Mouse (Mus musculus): ENCODE results near the gene Dlg2.
A peak's percentile ranks its signal among the peaks of the same experiment; 100 is the strongest.

Gene Dlg2

GRCm38 (mm10) chr7:91262998-91263397 is 786.5 kb downstream of the Dlg2 start:
- DNase-seq (ENCODE audit: low spot score), result peak; percentile 17

GRCm38 (mm10) chr7:91267764-91268163 is 791.3 kb downstream of the Dlg2 start:
- no peak for DNase-seq (ENCODE audit: low spot score)

DNA sequence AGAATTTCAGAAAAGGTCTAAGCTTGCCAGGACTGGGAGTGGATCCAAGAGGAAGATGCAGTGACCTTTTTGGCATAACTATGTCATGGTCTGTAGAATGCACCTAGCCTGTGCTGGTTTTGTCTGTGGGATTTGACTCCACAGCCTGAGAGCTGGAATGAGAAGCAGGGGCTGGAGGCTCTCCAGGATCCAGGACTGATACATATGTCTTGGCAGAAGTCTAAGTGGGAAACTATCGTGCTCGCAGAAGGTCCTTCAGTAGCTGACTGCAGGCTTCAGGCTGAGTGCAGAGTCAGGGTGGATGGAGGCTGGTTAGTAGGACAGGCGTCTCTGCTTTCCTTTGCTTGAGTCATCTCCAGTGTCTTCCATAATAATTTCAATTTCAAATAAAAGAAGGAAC is 807.7 kb downstream of the Dlg2 start:
- peak; percentile 46 for DNase-seq (ENCODE audit: low spot score)

DNA sequence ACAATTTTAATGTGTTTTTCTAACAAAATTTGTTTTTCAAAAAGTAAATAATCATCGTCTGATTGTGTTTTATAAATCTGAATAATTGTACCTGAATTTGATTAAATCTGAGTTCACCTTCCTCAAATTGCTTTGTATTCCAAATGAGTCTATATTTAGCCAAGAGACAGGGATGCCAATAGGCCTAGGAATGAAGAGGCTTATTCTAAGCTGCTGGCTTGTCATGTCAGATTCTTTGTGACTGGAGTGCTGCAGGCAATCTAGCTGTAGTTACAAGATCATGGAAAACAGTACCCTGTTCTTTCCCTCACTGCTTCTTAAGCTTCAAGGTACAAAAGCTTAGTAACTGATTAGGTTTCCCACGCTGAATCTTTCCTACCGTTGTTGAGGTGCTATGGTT is 811.9 kb downstream of the Dlg2 start:
- no peak for DNase-seq (ENCODE audit: low spot score)

DNA sequence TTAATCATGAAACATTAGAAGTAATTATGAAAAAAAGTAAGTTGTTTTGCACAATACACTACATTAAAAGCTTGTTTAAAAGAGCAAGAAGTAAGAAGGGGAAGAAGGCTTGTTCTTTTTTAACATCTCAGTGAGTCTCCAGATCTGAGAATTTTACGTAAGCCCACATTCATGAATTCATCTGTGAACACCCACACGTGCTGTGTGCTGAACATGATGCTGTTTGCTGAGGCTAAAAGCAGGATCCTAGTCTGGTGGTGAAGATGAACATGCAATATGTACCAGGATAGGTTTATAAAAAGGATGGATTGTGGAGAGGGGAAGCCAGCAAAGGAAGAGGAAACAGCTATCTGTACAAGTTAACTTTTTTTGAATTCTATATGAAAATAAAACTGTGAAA is 819.7 kb downstream of the Dlg2 start:
- peak; percentile 61 for DNase-seq (ENCODE audit: low spot score)

DNA sequence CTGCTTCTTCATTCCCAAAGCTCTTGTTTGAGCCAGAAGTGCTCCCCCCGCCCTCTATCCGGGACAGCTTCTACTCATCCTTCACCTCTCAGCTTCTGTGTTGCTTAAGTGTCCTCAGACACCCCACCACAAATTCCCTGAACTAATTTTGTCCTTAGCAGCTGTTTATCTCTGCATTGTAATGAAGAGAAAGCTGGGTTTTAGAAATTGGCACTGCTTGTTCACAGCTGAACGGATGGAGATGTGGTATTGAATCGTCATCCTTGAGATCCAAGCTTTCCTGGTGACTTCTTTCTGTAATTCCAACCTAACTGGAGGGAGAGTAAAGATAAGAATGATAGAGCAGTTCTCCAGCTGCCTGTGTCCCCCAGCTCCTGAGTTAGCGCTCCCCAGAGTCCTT is 834.7 kb downstream of the Dlg2 start:
- no peak for DNase-seq (ENCODE audit: low spot score)

GRCm38 (mm10) chr7:91345073-91345472 is 868.6 kb downstream of the Dlg2 start:
- DNase-seq (ENCODE audit: low spot score), result no peak

DNA sequence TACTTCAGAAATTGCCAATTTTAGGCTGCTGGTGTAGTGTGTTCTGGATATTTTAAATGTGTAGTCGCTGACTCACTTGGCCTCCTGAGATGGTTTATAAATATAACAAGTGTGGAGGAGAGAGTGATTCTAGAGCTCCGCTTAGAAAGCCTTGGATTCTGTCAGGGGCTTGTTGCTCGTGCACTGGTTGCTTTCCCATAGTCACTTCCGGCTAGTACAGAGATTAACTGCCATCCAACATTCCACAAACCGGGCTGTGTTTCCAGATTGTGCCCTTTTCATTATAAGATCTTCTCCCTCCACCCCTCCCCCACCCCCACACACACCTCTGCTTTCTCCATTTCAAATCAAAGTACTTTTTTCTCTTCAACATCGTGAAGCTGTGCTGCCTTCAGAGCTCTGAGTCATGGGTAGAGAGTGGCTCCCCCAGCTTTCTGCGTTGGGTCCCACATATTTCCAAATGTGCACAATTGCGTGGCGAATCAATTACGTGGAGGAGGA is 893.4 kb downstream of the Dlg2 start:
- peak; percentile 64 for DNase-seq (ENCODE audit: low spot score)

GRCm38 (mm10) chr7:91382281-91382680 is 905.8 kb downstream of the Dlg2 start:
- DNase-seq (ENCODE audit: low spot score), result no peak

GRCm38 (mm10) chr7:91383873-91384272 is 907.4 kb downstream of the Dlg2 start:
- no peak for DNase-seq (ENCODE audit: low spot score)

- no peak for DNase-seq (ENCODE audit: low spot score)
These were observed 912.8 kb downstream of the Dlg2 start for GRCm38 (mm10) chr7:91389272-91389671.

DNA sequence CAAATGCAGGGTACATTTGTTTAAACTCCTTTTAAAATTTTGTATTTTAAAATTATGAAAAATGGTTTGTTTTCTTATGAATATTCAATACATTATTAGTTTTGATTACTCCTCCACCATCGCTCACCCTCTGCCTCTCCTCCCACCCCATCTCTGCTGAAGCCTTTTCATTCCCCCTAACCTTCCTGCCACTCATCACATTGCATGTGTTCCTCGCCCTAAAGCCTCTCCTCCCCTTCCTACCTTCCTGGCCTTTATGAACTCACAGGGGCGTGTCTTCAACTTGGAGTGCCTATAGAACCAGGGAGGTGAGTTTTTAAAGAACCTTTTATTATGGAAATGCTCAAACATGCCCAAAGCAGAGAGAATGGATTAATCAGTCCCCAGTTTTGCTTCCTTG is 921.4 kb downstream of the Dlg2 start:
- DNase-seq (ENCODE audit: low spot score), result no peak

- DNase-seq (ENCODE audit: low spot score), result no peak
These were observed 935.6 kb downstream of the Dlg2 start for GRCm38 (mm10) chr7:91412109-91412508.

DNA sequence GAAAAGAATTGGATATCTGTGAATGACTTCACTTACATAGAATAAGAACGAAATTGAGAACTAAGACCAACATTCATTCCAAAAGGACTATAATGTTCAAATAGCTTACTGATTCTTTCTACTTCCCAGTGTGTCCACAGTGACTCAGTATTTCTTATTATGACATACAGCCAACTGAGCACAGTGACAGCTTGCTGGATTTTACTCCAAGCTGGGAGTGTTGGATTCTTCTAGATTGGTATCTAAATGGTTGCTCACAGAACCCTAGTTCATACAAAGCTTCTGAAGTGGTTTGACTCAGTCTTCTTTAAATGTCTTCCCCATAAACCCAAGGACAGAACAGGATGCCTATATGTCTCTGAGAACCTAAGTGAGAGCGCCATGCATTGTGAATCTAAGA is 937.7 kb downstream of the Dlg2 start:
- no peak for DNase-seq (ENCODE audit: low spot score)

- DNase-seq (ENCODE audit: low spot score), result peak; percentile 51
These were observed 938.3 kb downstream of the Dlg2 start for GRCm38 (mm10) chr7:91414749-91415148.

DNA sequence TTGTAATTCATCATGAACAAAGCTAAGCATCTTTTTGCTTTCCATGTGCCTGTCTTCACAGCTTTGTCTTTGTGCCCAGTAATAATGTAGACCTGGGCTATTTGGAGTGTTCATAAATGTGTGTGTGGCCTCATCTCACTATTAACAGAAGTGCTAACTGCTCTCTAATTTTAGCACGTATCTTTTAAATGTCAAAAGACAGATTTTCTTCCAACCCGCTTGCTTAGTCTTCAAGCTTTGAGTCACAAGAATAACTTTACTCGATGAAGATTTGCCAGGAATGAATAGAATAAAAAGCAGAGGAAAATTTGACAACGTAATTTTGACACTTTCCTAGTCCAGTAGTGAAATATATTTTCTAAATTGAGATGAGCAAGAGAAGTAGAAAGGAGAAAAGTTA is 943.7 kb downstream of the Dlg2 start:
- no peak for DNase-seq (ENCODE audit: low spot score)

- no peak for DNase-seq (ENCODE audit: low spot score)
These were observed 947.3 kb downstream of the Dlg2 start for GRCm38 (mm10) chr7:91423784-91424183.

DNA sequence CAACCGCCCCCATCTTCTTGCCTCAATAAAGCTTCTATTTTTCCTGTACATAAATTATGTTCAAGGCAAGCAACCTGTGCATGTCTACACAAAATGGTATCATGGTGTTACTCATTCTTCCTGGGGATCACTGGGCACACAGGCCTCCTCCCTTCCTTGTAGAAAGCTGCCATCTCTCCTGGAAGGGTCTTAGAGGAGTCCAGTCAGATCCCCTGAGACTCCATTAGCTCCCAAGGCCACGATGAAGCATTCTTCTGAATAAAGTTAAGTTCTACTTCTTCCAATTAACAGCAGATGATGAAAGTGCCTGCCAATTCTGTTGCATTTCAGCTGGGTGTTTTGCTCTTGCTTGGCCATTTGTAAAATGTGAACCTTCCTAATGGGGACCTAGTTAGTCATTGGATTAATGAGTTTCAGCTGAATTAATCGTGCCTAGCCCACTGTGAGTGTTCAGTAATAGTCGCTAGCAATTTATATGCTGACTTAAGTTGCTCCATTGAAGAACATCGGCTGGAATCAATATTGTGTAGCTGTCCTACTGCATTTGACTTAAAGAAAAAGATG is 953.3 kb downstream of the Dlg2 start:
- DNase-seq (ENCODE audit: low spot score), result no peak

GRCm38 (mm10) chr7:91431594-91432240 is 955.2 kb downstream of the Dlg2 start:
- no peak for DNase-seq (ENCODE audit: low spot score)

- DNase-seq (ENCODE audit: low spot score), result no peak
These were observed 956.1 kb downstream of the Dlg2 start for GRCm38 (mm10) chr7:91432563-91432962.

DNA sequence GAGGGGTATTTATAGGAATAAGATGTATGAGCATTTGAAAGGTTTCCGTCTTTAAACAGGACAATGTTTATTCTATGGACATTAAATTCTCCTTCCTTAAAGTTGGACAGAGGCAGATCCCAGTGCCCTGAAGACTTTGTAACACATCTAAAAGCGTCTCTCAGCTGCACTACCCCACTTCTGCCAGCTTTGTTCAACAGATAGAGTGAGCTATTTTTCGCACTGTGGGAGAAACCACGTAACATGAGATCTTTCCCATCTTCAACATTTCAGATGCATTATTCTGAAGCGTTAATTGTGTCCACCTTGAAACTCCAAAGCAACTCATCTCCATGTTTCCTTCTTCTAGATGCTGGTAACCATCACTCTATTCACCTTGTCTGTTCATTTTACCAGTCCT is 958.3 kb downstream of the Dlg2 start:
- DNase-seq (ENCODE audit: low spot score), result no peak

- no peak for DNase-seq (ENCODE audit: low spot score)
These were observed 963.9 kb downstream of the Dlg2 start for GRCm38 (mm10) chr7:91440326-91440725.

DNA sequence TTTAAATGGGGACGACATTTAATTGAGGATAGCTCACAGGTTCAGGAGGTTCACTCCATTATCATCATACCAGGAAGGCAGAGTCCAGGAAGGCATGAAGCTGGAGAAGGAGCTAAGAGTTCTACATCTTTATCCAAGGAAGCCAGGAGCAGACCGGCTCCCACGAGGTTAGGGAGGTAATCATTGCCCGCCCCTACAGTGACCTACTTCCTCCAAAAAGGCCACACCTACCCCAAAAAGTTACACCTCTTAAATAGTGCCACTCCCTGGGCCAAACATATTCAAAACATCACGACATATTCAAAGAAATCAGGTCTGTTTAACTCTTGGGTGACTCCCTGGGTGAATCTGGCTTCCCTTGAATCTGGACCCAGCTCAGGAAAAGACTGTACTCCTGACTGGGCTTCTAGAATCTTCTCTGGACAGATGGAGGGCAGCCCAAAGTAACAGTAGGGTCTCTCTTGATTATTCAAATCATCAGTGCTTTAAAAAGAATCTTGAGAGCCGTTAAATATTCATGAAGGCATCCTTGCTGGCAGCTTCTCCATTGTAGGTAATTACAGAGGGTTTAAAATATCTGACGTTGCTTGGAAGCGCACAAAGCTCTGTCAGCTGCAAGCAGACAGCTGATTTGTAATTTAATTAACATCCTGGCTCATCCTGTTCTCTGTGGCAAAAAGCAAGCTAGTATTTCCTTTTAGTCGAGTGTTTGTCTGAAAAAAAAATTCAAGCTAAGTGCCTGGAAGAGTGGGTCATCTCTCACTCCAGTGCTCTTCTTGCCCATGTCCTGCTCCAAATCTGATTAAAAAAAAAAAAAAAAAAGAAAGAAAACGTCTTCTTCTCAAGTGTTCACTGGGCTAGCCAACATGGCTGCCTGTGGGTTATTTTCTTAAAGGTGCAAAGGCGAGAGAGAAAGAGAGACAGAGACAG is 966.2 kb downstream of the Dlg2 start:
- peak; percentile 37 for DNase-seq (ENCODE audit: low spot score)
